Mouse (Mus musculus) E14TG2a.4 (cell line): Measurements from ENCODE around the gene Tma7.

Experiments used
- H3K27me3 ChIP-seq: 2 replicates; pipeline ENCODE4 v1.6.1; 2014; ENCODE audit warnings: low read length, control low read depth; ENCODE audit not compliant: insufficient read depth
- H3K36me3 ChIP-seq: 2 replicates; pipeline ENCODE4 v1.6.1; 2014; ENCODE audit warnings: low read length, control low read depth; ENCODE audit not compliant: insufficient read depth
- H3K4me1 ChIP-seq: replicated peaks from 2 replicates; pipeline ENCODE4 v1.6.1; 2014; ENCODE audit warnings: low read depth, low read length, control low read depth
- H3K4me3 ChIP-seq: replicated peaks from 2 replicates; pipeline ENCODE4 v1.5.1; 2014; ENCODE audit warnings: mild to moderate bottlenecking, low read length
- H3K9me3 ChIP-seq: 2 replicates; pipeline ENCODE4 v1.6.1; 2014; ENCODE audit warnings: low read length, control low read depth
- CTCF ChIP-seq: conservative IDR thresholded peaks from 2 replicates; pipeline ENCODE4 v1.5.1; 2014; ENCODE audit warnings: low read length
- NANOG ChIP-seq: IDR thresholded peaks from 2 replicates; pipeline ENCODE4 v1.6.1; 2014; ENCODE audit warnings: borderline replicate concordance, low read length, mixed read lengths
- POU5F1 ChIP-seq: IDR thresholded peaks from 2 replicates; pipeline ENCODE4 v1.6.1; 2014; ENCODE audit warnings: low read length, borderline replicate concordance

Gene Tma7

GRCm38 (mm10) chr9:109100307-109100928 is 18.0 kb upstream of the Tma7 start:
- no peaks in the 10 kb centered on the region for H3K27me3 ChIP-seq
- H3K4me3 ChIP-seq, result no peak overlapping the region
- peaks cover 58% of the 10 kb centered on the region for H3K36me3 ChIP-seq
- H3K9me3 ChIP-seq, result no peaks in the 10 kb centered on the region
- H3K4me1 ChIP-seq, result peaks cover 75% of the 10 kb centered on the region
- TF ChIP-seq CTCF, result no peak
- no peak for TF ChIP-seq NANOG
- TF ChIP-seq POU5F1, result no peak

- peaks cover 68% of the 10 kb centered on the region for H3K4me1 ChIP-seq
- H3K9me3 ChIP-seq, result no peaks in the 10 kb centered on the region
- no peak for TF ChIP-seq NANOG
- TF ChIP-seq POU5F1, result no peak
- TF ChIP-seq CTCF, result no peak
- H3K27me3 ChIP-seq, result no peaks in the 10 kb centered on the region
- peaks cover 45% of the 10 kb centered on the region for H3K36me3 ChIP-seq
- no peak overlapping the region for H3K4me3 ChIP-seq
Observed at GRCm38 (mm10) chr9:109098969-109099368, 16.6 kb upstream of the Tma7 start.

GRCm38 (mm10) chr9:109098366-109098765 is 16.0 kb upstream of the Tma7 start:
- TF ChIP-seq CTCF, result no peak
- no peak for TF ChIP-seq NANOG
- TF ChIP-seq POU5F1, result no peak
- Histone ChIP-seq H3K4me1 (peaks cover 68% of the 10 kb centered on the region), H3K27me3 (no peaks in the 10 kb centered on the region), H3K9me3 (no peaks in the 10 kb centered on the region), H3K4me3 (no peak overlapping the region), H3K36me3 (peaks cover 39% of the 10 kb centered on the region)

GRCm38 (mm10) chr9:109097831-109098230 is 15.4 kb upstream of the Tma7 start:
- Histone ChIP-seq H3K4me3 (no peak overlapping the region), H3K27me3 (no peaks in the 10 kb centered on the region), H3K4me1 (peaks cover 73% of the 10 kb centered on the region), H3K36me3 (peaks cover 33% of the 10 kb centered on the region), H3K9me3 (no peaks in the 10 kb centered on the region)
- TF ChIP-seq NANOG (no peak), POU5F1 (no peak), CTCF (no peak)

GRCm38 (mm10) chr9:109097291-109097690 is 14.9 kb upstream of the Tma7 start:
- TF ChIP-seq CTCF (no peak), POU5F1 (no peak), NANOG (no peak)
- H3K4me1 ChIP-seq, result peaks cover 78% of the 10 kb centered on the region
- H3K27me3 ChIP-seq, result no peaks in the 10 kb centered on the region
- H3K9me3 ChIP-seq, result no peaks in the 10 kb centered on the region
- peaks cover 32% of the 10 kb centered on the region for H3K36me3 ChIP-seq
- H3K4me3 ChIP-seq, result peak overlapping the region; percentile 87

- TF ChIP-seq CTCF, result no peak
- TF ChIP-seq POU5F1, result no peak
- no peak for TF ChIP-seq NANOG
- Histone ChIP-seq H3K4me1 (peaks cover 81% of the 10 kb centered on the region), H3K27me3 (no peaks in the 10 kb centered on the region), H3K4me3 (peak overlapping the region; percentile 87), H3K9me3 (no peaks in the 10 kb centered on the region), H3K36me3 (peaks cover 31% of the 10 kb centered on the region)
Observed at GRCm38 (mm10) chr9:109096856-109097255, 14.5 kb upstream of the Tma7 start.

GRCm38 (mm10) chr9:109096251-109096661 is 13.9 kb upstream of the Tma7 start:
- no peak for TF ChIP-seq CTCF
- Histone ChIP-seq H3K27me3 (no peaks in the 10 kb centered on the region), H3K4me1 (peaks cover 82% of the 10 kb centered on the region), H3K36me3 (peaks cover 36% of the 10 kb centered on the region), H3K9me3 (no peaks in the 10 kb centered on the region), H3K4me3 (peak overlapping the region; percentile 87)

GRCm38 (mm10) chr9:109095137-109095982 is 13.0 kb upstream of the Tma7 start, which contains the start of gene Plxnb1:
Gene Plxnb1 (plus strand): TSS chr9:109095389.
- Histone ChIP-seq H3K9me3 (no peaks in the 10 kb centered on the region), H3K4me3 (peak within 1 kb of the TSS; percentile 87), H3K27me3 (no peaks in the 10 kb centered on the region), H3K36me3 (peaks cover 34% of the 10 kb centered on the region), H3K4me1 (peaks cover 83% of the 10 kb centered on the region)
- TF ChIP-seq NANOG (no peak), POU5F1 (no peak), CTCF (no peak)
